Comparison of ENCODE assay signal across 21 mouse cellular contexts in genomic region chr1:133971290-133971689, GRCm38 (mm10). TPM values are rescaled to one million over a fixed set of nuclear protein-coding genes. Genes with fewer than 3 reads are reported as not detected.
"Had no signal": no experiment of that assay in that cellular context is flagged by ENCODE, and none has a peak within 500 bp of the region (broad histone marks: within the 10 kb centered on the region; RNA-seq: fewer than 3 reads in every experiment).

No protein-coding gene starts in this region.

- H3K27me3 ChIP-seq: lung, embryonic 15.5 days; midbrain, embryonic 13.5 days; midbrain, embryonic 15.5 days; neural tube, embryonic 12.5 days had no signal

- H3K27ac ChIP-seq: lung, embryonic 15.5 days; macrophage; midbrain, embryonic 13.5 days; midbrain, embryonic 15.5 days; neural tube, embryonic 12.5 days had no signal

- H3K4me3 ChIP-seq: lung, embryonic 15.5 days; megakaryocyte, embryonic 14.5 days; midbrain, embryonic 13.5 days; midbrain, embryonic 15.5 days; neural tube, embryonic 12.5 days had no signal

- DNase-seq: liver, postnatal 0 days; lung, adult 2 months; lung, postnatal 14 days; lung, postnatal 36 days; retina, postnatal 1 day; right cerebral cortex, adult 18-20 months; right cerebral cortex, postnatal 25 days; right cerebral cortex, postnatal 4 days; spleen, adult 18-20 months; thymus, adult 18-20 months; thymus, postnatal 14 days; thymus, postnatal 36 days had no signal

- H3K9me3 ChIP-seq: lung, embryonic 15.5 days; megakaryocyte, embryonic 14.5 days; midbrain, embryonic 13.5 days; midbrain, embryonic 15.5 days; neural tube, embryonic 12.5 days had no signal

- H3K36me3 ChIP-seq: lung, embryonic 15.5 days; midbrain, embryonic 13.5 days; midbrain, embryonic 15.5 days; neural tube, embryonic 12.5 days had no signal

- H3K4me1 ChIP-seq: midbrain, embryonic 15.5 days; neural tube, embryonic 12.5 days had no signal

RNA-seq across cellular contexts. Expression of gene Prelp, which starts 50.1 kb away (rescaled TPM):
- total RNA-seq: megakaryocyte progenitor cell, adult 5-6 weeks; monocyte, adult 5-6 weeks; neutrophil, adult 5-6 weeks had no signal
